Mouse (Mus musculus) myocyte (in vitro differentiated cells): ENCODE measurements around the gene Cblc.

ENCODE experiments used
- E2F4 ChIP-seq: IDR thresholded peaks from one replicate; pipeline ENCODE4 v1.6.1; 2011; ENCODE audit warnings: mild to moderate bottlenecking, control low read depth, moderate library complexity; ENCODE audit not compliant: insufficient read depth
- MAX ChIP-seq: IDR thresholded peaks from one replicate; pipeline ENCODE4 v1.6.1; 2011; ENCODE audit warnings: low read depth, mild to moderate bottlenecking, control low read depth
- MYOD1 ChIP-seq, 3 experiments: IDR thresholded peaks; one replicate each; pipeline ENCODE4 v1.6.1; 2011; ENCODE audit warnings: control low read depth in 2 of 3, low read depth in 2 of 3, mild to moderate bottlenecking in 2 of 3, moderate library complexity in 1 of 3; ENCODE audit not compliant: insufficient read length in 2 of 3, control insufficient read depth in 1 of 3
- MYOG ChIP-seq, 3 experiments: IDR thresholded peaks; one replicate each; pipeline ENCODE4 v1.6.1; 2011; ENCODE audit warnings: control low read depth in 2 of 3, low read depth in 2 of 3, mild to moderate bottlenecking in 2 of 3; ENCODE audit not compliant: insufficient read length in 2 of 3, control insufficient read depth in 1 of 3, insufficient read depth in 1 of 3
- POLR2A ChIP-seq: IDR thresholded peaks from one replicate; pipeline ENCODE4 v1.6.1; 2011; ENCODE audit warnings: low read depth, mild to moderate bottlenecking, control low read depth, moderate library complexity; ENCODE audit not compliant: insufficient read length
- POLR2AphosphoS2 ChIP-seq: IDR thresholded peaks from one replicate; pipeline ENCODE4 v1.6.1; 2011; ENCODE audit warnings: low read depth, control low read depth; ENCODE audit not compliant: insufficient read length
- REST ChIP-seq: IDR thresholded peaks from one replicate; pipeline ENCODE4 v1.6.1; 2011; ENCODE audit warnings: mild to moderate bottlenecking, control low read depth, moderate library complexity; ENCODE audit not compliant: insufficient read depth, insufficient read length
- TCF3 ChIP-seq: IDR thresholded peaks from one replicate; pipeline ENCODE4 v1.6.1; 2011; ENCODE audit warnings: low read depth, control low read depth; ENCODE audit not compliant: insufficient read length

DNA sequence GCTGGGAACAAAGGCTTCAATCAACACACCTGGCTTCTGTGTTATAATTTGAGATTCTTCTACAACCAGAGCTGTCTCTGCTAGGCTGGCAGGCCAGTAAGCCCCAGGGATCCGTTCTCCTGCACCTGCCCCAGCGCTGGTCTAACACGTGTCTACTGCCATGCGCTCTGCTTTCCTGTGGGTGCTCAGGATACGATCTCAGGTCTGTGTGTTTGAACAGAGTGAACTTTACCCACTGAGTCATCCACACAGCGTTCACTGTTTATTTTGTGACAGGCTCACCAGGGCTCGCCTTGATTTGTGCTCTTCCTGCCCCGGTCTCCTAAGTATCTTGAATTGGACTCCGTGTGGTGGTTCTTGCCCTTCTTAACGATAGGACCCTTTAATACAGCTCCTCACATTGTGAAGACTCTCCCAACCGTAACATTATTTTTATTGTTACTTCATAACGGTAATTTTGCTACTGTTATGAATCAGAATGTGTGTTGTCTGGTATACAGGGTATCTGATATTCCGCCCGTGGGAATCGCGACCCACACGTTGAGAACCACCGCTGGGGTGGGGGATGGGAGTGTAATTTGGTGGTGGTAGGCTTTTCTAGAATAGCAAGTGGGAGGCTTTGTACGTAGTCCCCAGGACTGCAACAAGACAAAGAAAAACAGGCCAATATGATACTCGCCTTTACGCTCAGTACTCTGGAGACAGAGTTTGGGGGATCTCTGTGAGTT lies 45.2 kb upstream of the Cblc start:
- TF ChIP-seq POLR2AphosphoS2 (no peak), MAX (no peak), POLR2A (no peak), TCF3 (no peak), E2F4 (no peak), MYOD1 (IDR thresholded peaks at IDR 0.05; ENCODE audit: control insufficient read depth in 1 of 3, insufficient read length in 2 of 3, low read depth in 2 of 3) (no peak), REST (no peak), MYOG (IDR thresholded peaks at IDR 0.05; ENCODE audit: control insufficient read depth in 1 of 3, insufficient read depth in 1 of 3, insufficient read length in 2 of 3, low read depth in 2 of 3) (no peak)
